Mouse (Mus musculus) heart, embryonic 12.5 days (tissue): ENCODE measurements around the gene Epp13. TPM values are rescaled to one million over a fixed set of nuclear protein-coding genes. Genes with fewer than 3 reads are reported as not detected.
"Not testable (repeated sequence)": the region's sequence is repeated elsewhere in the genome, so short reads cannot be mapped to it uniquely, and the experiment has no call there.

Experiments used
- ATAC-seq: fragments of 200-750 bp; cut with Nextera tagmentation; 2 replicates; pipeline ENCODE4 v1.8.0; 2017; ENCODE audit warnings: moderate TSS enrichment, moderate library complexity; ENCODE audit not compliant: insufficient number of reproducible peaks, low FRiP score
- H3K27ac ChIP-seq: fragments of 300-500 bp; sonication (generic); 2 replicates; pipeline ENCODE4 v1.5.1; 2016; ENCODE audit warnings: mild to moderate bottlenecking, moderate library complexity; ENCODE audit not compliant: poor library complexity, severe bottlenecking
- H3K27me3 ChIP-seq: fragments of 300-500 bp; sonication (generic); replicated peaks from 2 replicates; pipeline ENCODE4 v1.6.1; 2016; ENCODE audit warnings: mild to moderate bottlenecking, moderate library complexity
- H3K36me3 ChIP-seq: fragments of 300-500 bp; sonication (generic); 2 replicates; pipeline ENCODE4 v1.6.1; 2016; ENCODE audit warnings: mild to moderate bottlenecking, moderate library complexity
- H3K4me1 ChIP-seq: fragments of 300-500 bp; sonication (generic); replicated peaks from 2 replicates; pipeline ENCODE4 v1.6.1; 2016; ENCODE audit warnings: mild to moderate bottlenecking
- H3K4me2 ChIP-seq: fragments of 300-500 bp; sonication (generic); 2 replicates; pipeline ENCODE4 v1.6.1; 2016; ENCODE audit warnings: mild to moderate bottlenecking, moderate library complexity
- H3K4me3 ChIP-seq: fragments of 300-500 bp; sonication (generic); 2 replicates; pipeline ENCODE4 v1.5.1; 2016; ENCODE audit warnings: mild to moderate bottlenecking
- H3K9ac ChIP-seq: fragments of 300-500 bp; sonication (generic); 2 replicates; pipeline ENCODE4 v1.6.1; 2016; ENCODE audit warnings: mild to moderate bottlenecking, moderate library complexity
- H3K9me3 ChIP-seq: fragments of 300-500 bp; sonication (generic); replicated peaks from 2 replicates; pipeline ENCODE4 v1.6.1; 2016; ENCODE audit warnings: mild to moderate bottlenecking, moderate library complexity
- WGBS: fragments of 180-500 bp; shearing (Covaris S2); methylation state at CpG from one replicate; pipeline ENCODE4 v1.1.7; 2016; 5-methylcytosine and 5-hydroxymethylcytosine counted together
- polyA plus RNA-seq: library from polyadenylated mRNA; unstranded; fragments of >200 nt; fragmentation: Nextera tagmentation; extraction: Ambion mirVana; gene quantifications from 2 replicates; pipeline ENCODE4 v1.2.1, GENCODE M21; 2016

The Epp13 gene
- polyA plus RNA-seq: not detected in 2 replicates

- Histone ChIP-seq H3K27me3 (no peaks in the 10 kb centered on the region), H3K36me3 (no peaks in the 10 kb centered on the region), H3K4me3 (no peak within 1 kb of the TSS), H3K9me3 (peaks cover 18% of the 10 kb centered on the region), H3K27ac (no peak within 1 kb of the TSS), H3K4me1 (no peaks in the 10 kb centered on the region), H3K4me2 (no peak within 1 kb of the TSS), H3K9ac (no peak within 1 kb of the TSS)
- WGBS: 82% methylated on average over 6 of the region's 6 CpGs
- no peak for ATAC-seq
These were observed at the start of gene Epp13 for GRCm38 (mm10) chr7:6252410-6252809. TSS of gene Epp13 (plus strand) at chr7:6252710.

GRCm38 (mm10) chr7:6204200-6204599 lies 48.3 kb upstream of the Epp13 start:
- H3K4me3 ChIP-seq: no peak overlapping the region
- no peak overlapping the region for H3K27ac ChIP-seq
- WGBS: 73% methylated on average over 3 of the region's 3 CpGs
- H3K36me3 ChIP-seq: no peaks in the 10 kb centered on the region
- ATAC-seq: no peak
- no peak overlapping the region for H3K9ac ChIP-seq
- H3K9me3 ChIP-seq: peaks cover 14% of the 10 kb centered on the region
- H3K4me2 ChIP-seq: no peak overlapping the region
- no peaks in the 10 kb centered on the region for H3K4me1 ChIP-seq
- H3K27me3 ChIP-seq: no peaks in the 10 kb centered on the region

GRCm38 (mm10) chr7:6213144-6213543 lies 39.4 kb upstream of the Epp13 start:
- no peaks in the 10 kb centered on the region for H3K36me3 ChIP-seq
- WGBS: 41% methylated on average over 5 of the region's 5 CpGs
- peaks cover 28% of the 10 kb centered on the region for H3K9me3 ChIP-seq
- no peak overlapping the region for H3K4me2 ChIP-seq
- H3K4me3 ChIP-seq: no peak overlapping the region
- no peak overlapping the region for H3K9ac ChIP-seq
- H3K27me3 ChIP-seq: no peaks in the 10 kb centered on the region
- no peak for ATAC-seq
- H3K4me1 ChIP-seq: no peaks in the 10 kb centered on the region
- no peak overlapping the region for H3K27ac ChIP-seq

- 82% methylated on average over 4 of the region's 4 CpGs for WGBS
- H3K27ac ChIP-seq, H3K4me2 ChIP-seq, H3K4me3 ChIP-seq, ATAC-seq, H3K9ac ChIP-seq, H3K27me3 ChIP-seq, H3K36me3 ChIP-seq, H3K4me1 ChIP-seq: not testable (repeated sequence)
- H3K9me3 ChIP-seq: peaks cover 29% of the 10 kb centered on the region
These were observed 37.8 kb upstream of the Epp13 start for GRCm38 (mm10) chr7:6214691-6215090.

GRCm38 (mm10) chr7:6220147-6220546 lies 32.4 kb upstream of the Epp13 start:
- Histone ChIP-seq H3K9ac (no peak overlapping the region), H3K4me1 (no peaks in the 10 kb centered on the region), H3K27me3 (no peaks in the 10 kb centered on the region), H3K27ac (no peak overlapping the region), H3K4me3 (no peak overlapping the region), H3K4me2 (no peak overlapping the region), H3K36me3 (no peaks in the 10 kb centered on the region), H3K9me3 (peaks cover 26% of the 10 kb centered on the region)
- no peak for ATAC-seq
- WGBS: 40% methylated on average over 3 of the region's 3 CpGs

- no peak within 1 kb of the TSS for H3K4me3 ChIP-seq
- WGBS: 88% methylated on average over 12 of the region's 12 CpGs
- no peak within 1 kb of the TSS for H3K9ac ChIP-seq
- no peak within 1 kb of the TSS for H3K27ac ChIP-seq
- H3K4me1 ChIP-seq: no peaks in the 10 kb centered on the region
- H3K27me3 ChIP-seq: no peaks in the 10 kb centered on the region
- H3K9me3 ChIP-seq: peaks cover 22% of the 10 kb centered on the region
- H3K4me2 ChIP-seq: no peak within 1 kb of the TSS
- no peak for ATAC-seq
- H3K36me3 ChIP-seq: no peaks in the 10 kb centered on the region
These were observed 30.5 kb upstream of the Epp13 start, which contains the start of gene Zscan5b for GRCm38 (mm10) chr7:6221978-6222377. TSS of gene Zscan5b (plus strand) at chr7:6222278.

- peaks cover 20% of the 10 kb centered on the region for H3K9me3 ChIP-seq
- H3K4me3 ChIP-seq, H3K9ac ChIP-seq, H3K4me1 ChIP-seq, H3K27ac ChIP-seq, ATAC-seq, H3K27me3 ChIP-seq, H3K4me2 ChIP-seq, H3K36me3 ChIP-seq: not testable (repeated sequence)
- WGBS: 60% methylated on average over 8 of the region's 8 CpGs
These were observed 24.0 kb upstream of the Epp13 start for GRCm38 (mm10) chr7:6228491-6228890.

- no peaks in the 10 kb centered on the region for H3K4me1 ChIP-seq
- 48% methylated on average over 11 of the region's 11 CpGs for WGBS
- no peaks in the 10 kb centered on the region for H3K9me3 ChIP-seq
- H3K9ac ChIP-seq: no peak overlapping the region
- H3K4me3 ChIP-seq: no peak overlapping the region
- H3K27me3 ChIP-seq: no peaks in the 10 kb centered on the region
- H3K36me3 ChIP-seq: no peaks in the 10 kb centered on the region
- no peak overlapping the region for H3K4me2 ChIP-seq
- ATAC-seq: no peak
- H3K27ac ChIP-seq: no peak overlapping the region
These were observed 12.7 kb upstream of the Epp13 start for GRCm38 (mm10) chr7:6239787-6240186.

GRCm38 (mm10) chr7:6240841-6241425 lies 11.6 kb upstream of the Epp13 start:
- not testable (repeated sequence) for H3K27me3 ChIP-seq, H3K4me2 ChIP-seq, H3K9ac ChIP-seq, H3K36me3 ChIP-seq, H3K27ac ChIP-seq, H3K4me1 ChIP-seq, H3K9me3 ChIP-seq, ATAC-seq, H3K4me3 ChIP-seq
- WGBS: 20% methylated on average over 1 of the region's 1 CpGs

GRCm38 (mm10) chr7:6244361-6245292 lies 7.9 kb upstream of the Epp13 start:
- H3K4me2 ChIP-seq: no peak overlapping the region
- 38% methylated on average over 11 of the region's 11 CpGs for WGBS
- no peak for ATAC-seq

GRCm38 (mm10) chr7:6254451-6254850 lies 1.9 kb downstream of the Epp13 start:
- no peaks in the 10 kb centered on the region for H3K36me3 ChIP-seq
- H3K4me2 ChIP-seq: no peak overlapping the region
- no peak overlapping the region for H3K27ac ChIP-seq
- H3K4me3 ChIP-seq: no peak overlapping the region
- no peaks in the 10 kb centered on the region for H3K4me1 ChIP-seq
- H3K27me3 ChIP-seq: no peaks in the 10 kb centered on the region
- H3K9ac ChIP-seq: no peak overlapping the region
- ATAC-seq: no peak
- 83% methylated on average over 5 of the region's 5 CpGs for WGBS
- peaks cover 19% of the 10 kb centered on the region for H3K9me3 ChIP-seq

More at GRCm38 (mm10) chr7:6244361-6245292, 7.9 kb upstream of the Epp13 start:
- Histone ChIP-seq H3K9ac (no peak overlapping the region), H3K4me3 (no peak overlapping the region), H3K4me1 (no peaks in the 10 kb centered on the region), H3K27me3 (no peaks in the 10 kb centered on the region), H3K27ac (no peak overlapping the region), H3K9me3 (no peaks in the 10 kb centered on the region), H3K36me3 (no peaks in the 10 kb centered on the region)
